Mouse (Mus musculus) kidney, adult 2 months (tissue): ENCODE results near the gene Nptx1.

Source experiments
- CTCF ChIP-seq: fragments of 200-500 bp; conservative IDR thresholded peaks from 2 replicates; pipeline ENCODE4 v1.5.1; 2011; ENCODE audit warnings: low read depth, mild to moderate bottlenecking, control low read depth, low read length, moderate library complexity, mixed read lengths; ENCODE audit not compliant: insufficient read depth, insufficient read length
- POLR2A ChIP-seq: fragments of 200-500 bp; IDR thresholded peaks from one replicate; pipeline ENCODE4 v1.6.1; 2011; ENCODE audit warnings: low read depth, low read length, control low read depth

GRCm38 (mm10) chr11:119557940-119558869, 10.7 kb upstream of the Nptx1 start:
- TF ChIP-seq POLR2A = no peak
- no peak for TF ChIP-seq CTCF
